Mouse (Mus musculus): ENCODE measurements around the gene Hspa12b. TPM values are rescaled to one million over a fixed set of nuclear protein-coding genes. Genes with fewer than 3 reads are reported as not detected.

Gene Hspa12b
- polyA plus RNA-seq, 1 experiment from 2014 or later: 17.2 TPM

DNA sequence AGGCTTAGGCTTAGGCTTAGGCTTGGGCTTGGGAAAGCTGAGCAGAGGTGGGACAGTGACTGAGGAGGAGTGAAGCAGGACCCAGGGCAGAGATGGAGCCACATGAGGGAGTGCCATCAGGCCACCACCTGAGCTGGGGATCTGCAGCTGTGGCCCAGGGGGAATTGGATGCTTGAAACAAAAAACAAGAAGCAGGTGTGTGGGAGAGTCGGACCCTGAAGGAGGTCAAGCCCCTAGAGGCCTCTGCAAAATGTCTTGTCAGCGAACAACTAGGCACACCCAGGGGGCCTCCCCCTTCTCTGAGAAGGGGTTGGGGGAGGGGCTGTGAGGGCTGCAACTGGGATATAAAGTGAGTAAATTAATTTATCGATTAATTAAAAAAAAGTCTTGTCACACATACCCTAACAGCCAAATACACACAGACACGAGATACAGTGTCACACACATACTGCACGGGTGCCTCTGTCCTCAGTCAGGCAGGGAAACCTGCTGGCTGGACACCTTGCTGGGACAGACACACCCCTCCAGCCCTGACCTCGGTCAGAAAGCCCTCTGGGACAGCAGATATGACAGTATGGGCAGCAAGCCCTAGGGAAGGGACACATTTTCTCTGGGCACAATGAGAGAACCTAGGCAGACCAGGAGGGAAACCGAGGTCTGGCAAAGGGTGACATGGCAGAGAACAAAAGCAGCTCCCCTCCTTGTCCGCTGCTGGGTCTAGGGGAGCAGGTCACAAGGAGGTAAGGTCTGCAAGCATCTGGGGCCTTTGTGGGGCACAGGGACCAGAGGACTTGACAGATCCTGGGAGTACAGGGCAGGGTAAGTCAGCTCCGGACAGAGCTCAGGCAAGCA is 890 bp upstream of the Hspa12b start:
- H3K4me2 ChIP-seq (ENCODE audit: low read depth, low read length): no peak overlapping the region
- no peaks in the 10 kb centered on the region for H3K9me3 ChIP-seq (ENCODE audit: control insufficient read depth, low read length)
- H3K4me3 ChIP-seq (ENCODE audit: low read length): no peak overlapping the region
- no peak for ATAC-seq (ENCODE audit: low read depth)
- peaks cover 8% of the 10 kb centered on the region; the same call in 1 of the 2 replicates for H3K4me1 ChIP-seq (replicated peaks; ENCODE audit: control insufficient read depth, insufficient read depth, low read length)
- H3K9ac ChIP-seq (ENCODE audit: low read length): no peak overlapping the region
- H3K36me3 ChIP-seq (ENCODE audit: control insufficient read depth, insufficient read depth, low read length): no peaks in the 10 kb centered on the region
- no peaks in the 10 kb centered on the region for H3K27me3 ChIP-seq (ENCODE audit: control insufficient read depth, insufficient read depth, low read depth, low read length)
- WGBS: 60% methylated on average over 9 of the region's 9 CpGs
- no peak overlapping the region for H3K27ac ChIP-seq (ENCODE audit: low read length)

- no peak overlapping the region for H3K27ac ChIP-seq (ENCODE audit: low read length)
Observed at GRCm38 (mm10) chr2:131128211-131128610, 1.1 kb downstream of the Hspa12b start.

GRCm38 (mm10) chr2:131128636-131129157 is 1.6 kb downstream of the Hspa12b start:
- H3K27me3 ChIP-seq (ENCODE audit: control insufficient read depth, insufficient read depth, low read depth, low read length): no peaks in the 10 kb centered on the region
- H3K4me2 ChIP-seq (ENCODE audit: low read depth, low read length): peak overlapping the region; percentile 70
- peaks cover 8% of the 10 kb centered on the region; the same call in 1 of the 2 replicates for H3K4me1 ChIP-seq (replicated peaks; ENCODE audit: control insufficient read depth, insufficient read depth, low read length)
- peak overlapping the region; percentile 10; the same call in 1 of the 2 replicates for H3K4me3 ChIP-seq (ENCODE audit: low read length)
- H3K9ac ChIP-seq (ENCODE audit: low read length): no peak overlapping the region
- ATAC-seq (ENCODE audit: low read depth): no peak
- 66% methylated on average over 3 of the region's 3 CpGs for WGBS
- H3K9me3 ChIP-seq (ENCODE audit: control insufficient read depth, low read length): no peaks in the 10 kb centered on the region
- H3K36me3 ChIP-seq (ENCODE audit: control insufficient read depth, insufficient read depth, low read length): no peaks in the 10 kb centered on the region
- H3K27ac ChIP-seq (ENCODE audit: low read length): no peak overlapping the region

More at GRCm38 (mm10) chr2:131128211-131128610, 1.1 kb downstream of the Hspa12b start:
- WGBS: 70% methylated on average over 5 of the region's 5 CpGs
- ATAC-seq (ENCODE audit: low read depth): no peak
- no peaks in the 10 kb centered on the region for H3K27me3 ChIP-seq (ENCODE audit: control insufficient read depth, insufficient read depth, low read depth, low read length)
- peak overlapping the region; percentile 77 for H3K9ac ChIP-seq (ENCODE audit: low read length)
- H3K4me2 ChIP-seq (ENCODE audit: low read depth, low read length): peak overlapping the region; percentile 70
- no peaks in the 10 kb centered on the region for H3K36me3 ChIP-seq (ENCODE audit: control insufficient read depth, insufficient read depth, low read length)
- H3K9me3 ChIP-seq (ENCODE audit: control insufficient read depth, low read length): no peaks in the 10 kb centered on the region
- peaks cover 8% of the 10 kb centered on the region; the same call in 1 of the 2 replicates for H3K4me1 ChIP-seq (replicated peaks; ENCODE audit: control insufficient read depth, insufficient read depth, low read length)
- H3K4me3 ChIP-seq (ENCODE audit: low read length): peak overlapping the region; percentile 56

- H3K27ac ChIP-seq (ENCODE audit: low read length): no peak overlapping the region
- 60% methylated on average over 5 of the region's 5 CpGs for WGBS
Observed at GRCm38 (mm10) chr2:131129836-131130235, 2.8 kb downstream of the Hspa12b start.

DNA sequence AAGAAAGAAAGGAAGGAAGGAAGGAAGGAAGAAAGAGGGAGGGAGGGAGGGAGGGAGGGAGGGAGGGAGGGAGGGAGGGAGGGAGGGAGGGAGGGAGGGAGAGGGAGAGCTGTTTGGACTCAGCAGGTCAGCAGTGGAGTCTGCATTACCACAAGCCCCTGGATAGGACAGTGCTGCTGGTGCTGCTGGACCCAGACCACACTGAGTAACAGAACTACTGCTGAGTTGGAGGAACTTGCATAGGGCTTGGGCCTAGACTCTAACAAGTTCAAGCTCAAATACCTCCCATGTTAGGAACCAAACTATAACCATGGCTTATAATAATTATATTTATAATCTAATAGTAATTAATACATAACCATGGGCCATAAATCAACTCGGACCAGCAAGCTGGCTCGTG is 3.8 kb downstream of the Hspa12b start:
- no peaks in the 10 kb centered on the region for H3K36me3 ChIP-seq (ENCODE audit: control insufficient read depth, insufficient read depth, low read length)
- no peaks in the 10 kb centered on the region for H3K9me3 ChIP-seq (ENCODE audit: control insufficient read depth, low read length)
- H3K4me1 ChIP-seq (replicated peaks; ENCODE audit: control insufficient read depth, insufficient read depth, low read length): peaks cover 6% of the 10 kb centered on the region; the same call in 1 of the 2 replicates
- no peak for ATAC-seq (ENCODE audit: low read depth)
- no peak overlapping the region for H3K9ac ChIP-seq (ENCODE audit: low read length)
- WGBS: 88% methylated on average over 2 of the region's 2 CpGs
- H3K4me2 ChIP-seq (ENCODE audit: low read depth, low read length): no peak overlapping the region
- H3K4me3 ChIP-seq (ENCODE audit: low read length): no peak overlapping the region
- no peaks in the 10 kb centered on the region for H3K27me3 ChIP-seq (ENCODE audit: control insufficient read depth, insufficient read depth, low read depth, low read length)
- no peak overlapping the region for H3K27ac ChIP-seq (ENCODE audit: low read length)

More at GRCm38 (mm10) chr2:131129836-131130235, 2.8 kb downstream of the Hspa12b start:
- H3K9ac ChIP-seq (ENCODE audit: low read length): no peak overlapping the region
- H3K4me2 ChIP-seq (ENCODE audit: low read depth, low read length): no peak overlapping the region
- peaks cover 6% of the 10 kb centered on the region; the same call in 1 of the 2 replicates for H3K4me1 ChIP-seq (replicated peaks; ENCODE audit: control insufficient read depth, insufficient read depth, low read length)
- H3K27me3 ChIP-seq (ENCODE audit: control insufficient read depth, insufficient read depth, low read depth, low read length): no peaks in the 10 kb centered on the region
- ATAC-seq (ENCODE audit: low read depth): no peak
- no peaks in the 10 kb centered on the region for H3K36me3 ChIP-seq (ENCODE audit: control insufficient read depth, insufficient read depth, low read length)
- no peak overlapping the region for H3K4me3 ChIP-seq (ENCODE audit: low read length)
- H3K9me3 ChIP-seq (ENCODE audit: control insufficient read depth, low read length): no peaks in the 10 kb centered on the region

GRCm38 (mm10) chr2:131132111-131132888 is 5.2 kb downstream of the Hspa12b start:
- H3K9ac ChIP-seq (ENCODE audit: low read length): no peak overlapping the region
- H3K4me3 ChIP-seq (ENCODE audit: low read length): no peak overlapping the region
- 76% methylated on average over 10 of the region's 10 CpGs for WGBS
- no peak overlapping the region for H3K4me2 ChIP-seq (ENCODE audit: low read depth, low read length)
- H3K27ac ChIP-seq (ENCODE audit: low read length): no peak overlapping the region
- peaks cover 2% of the 10 kb centered on the region; the same call in 1 of the 2 replicates for H3K4me1 ChIP-seq (replicated peaks; ENCODE audit: control insufficient read depth, insufficient read depth, low read length)
- ATAC-seq (ENCODE audit: low read depth): no peak
- peaks cover 2% of the 10 kb centered on the region for H3K36me3 ChIP-seq (ENCODE audit: control insufficient read depth, insufficient read depth, low read length)
- H3K27me3 ChIP-seq (ENCODE audit: control insufficient read depth, insufficient read depth, low read depth, low read length): no peaks in the 10 kb centered on the region
- H3K9me3 ChIP-seq (ENCODE audit: control insufficient read depth, low read length): no peaks in the 10 kb centered on the region

DNA sequence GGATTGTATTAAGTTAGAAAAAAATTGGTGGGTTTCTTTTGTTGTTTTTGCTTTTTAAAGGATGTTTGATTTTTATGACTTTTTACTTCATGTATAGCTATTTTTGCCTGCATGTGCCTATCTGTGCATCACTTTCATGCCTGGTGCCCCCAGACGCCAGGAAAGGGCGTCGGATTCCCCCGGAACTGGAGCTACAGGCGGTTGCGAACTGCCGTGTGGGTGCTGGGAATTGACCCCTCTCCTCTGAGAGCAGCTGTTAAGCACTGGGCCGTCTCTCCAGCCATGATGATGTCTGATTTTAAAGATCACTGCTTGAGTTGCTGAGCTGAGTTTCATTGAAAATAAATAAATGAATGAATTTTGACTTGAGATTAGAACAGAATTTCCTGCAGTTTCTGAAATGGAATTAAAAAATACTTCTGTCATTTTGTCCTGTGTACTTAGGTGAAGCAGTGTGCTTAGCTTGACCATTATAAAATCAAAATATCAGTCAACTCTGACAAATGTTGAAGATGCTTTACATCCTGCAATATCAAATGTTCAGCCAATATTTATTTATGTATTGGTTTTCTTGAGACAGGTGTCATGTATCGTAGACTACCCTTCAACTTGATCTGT is 6.0 kb downstream of the Hspa12b start, which contains the start of gene Gm11037:
Gene Gm11037, plus strand, starts transcription at position 568 of the 618 bp plus-strand sequence.
- H3K9ac ChIP-seq (ENCODE audit: low read length): no peak within 1 kb of the TSS

DNA sequence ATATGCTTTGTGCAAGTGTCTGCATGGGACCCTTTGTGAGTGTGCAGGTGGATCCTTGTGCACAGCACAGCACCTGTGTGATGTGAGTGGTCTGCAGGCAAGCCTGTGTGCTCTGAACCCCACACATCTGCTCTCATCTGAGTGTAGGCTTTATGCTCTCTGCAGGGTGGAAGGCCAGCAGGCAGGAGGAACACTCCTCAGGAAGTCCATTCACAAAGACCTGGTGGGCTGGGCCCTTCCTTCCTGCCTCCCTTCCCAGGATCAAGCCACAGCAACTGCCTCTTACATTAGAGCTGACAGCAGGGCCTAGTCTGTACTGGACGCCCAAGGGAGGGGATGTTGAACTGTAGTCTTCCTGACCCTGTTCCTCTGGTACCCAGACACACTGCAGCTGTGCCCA is 7.3 kb downstream of the Hspa12b start:
- peaks cover 11% of the 10 kb centered on the region for H3K36me3 ChIP-seq (ENCODE audit: control insufficient read depth, insufficient read depth, low read length)
- peaks cover 1% of the 10 kb centered on the region; the same call in 1 of the 2 replicates for H3K4me1 ChIP-seq (replicated peaks; ENCODE audit: control insufficient read depth, insufficient read depth, low read length)
- H3K9me3 ChIP-seq (ENCODE audit: control insufficient read depth, low read length): no peaks in the 10 kb centered on the region
- H3K4me3 ChIP-seq (ENCODE audit: low read length): no peak overlapping the region
- WGBS: 75% methylated on average over 1 of the region's 1 CpGs
- no peak overlapping the region for H3K4me2 ChIP-seq (ENCODE audit: low read depth, low read length)
- peak; percentile 81 for ATAC-seq (ENCODE audit: low read depth)
- no peak overlapping the region for H3K9ac ChIP-seq (ENCODE audit: low read length)
- peak overlapping the region; percentile 74 for H3K27ac ChIP-seq (ENCODE audit: low read length)
- no peaks in the 10 kb centered on the region for H3K27me3 ChIP-seq (ENCODE audit: control insufficient read depth, insufficient read depth, low read depth, low read length)

More for the DNA sequence above, 6.0 kb downstream of the Hspa12b start, which contains the start of gene Gm11037:
- H3K9me3 ChIP-seq (ENCODE audit: control insufficient read depth, low read length): no peaks in the 10 kb centered on the region
- no peak within 1 kb of the TSS for H3K4me3 ChIP-seq (ENCODE audit: low read length)
- peak within 1 kb of the TSS; percentile 74 for H3K27ac ChIP-seq (ENCODE audit: low read length)
- 80% methylated on average over 9 of the region's 9 CpGs for WGBS
- H3K4me1 ChIP-seq (replicated peaks; ENCODE audit: control insufficient read depth, insufficient read depth, low read length): peaks cover 2% of the 10 kb centered on the region; the same call in 1 of the 2 replicates
- peaks cover 3% of the 10 kb centered on the region for H3K36me3 ChIP-seq (ENCODE audit: control insufficient read depth, insufficient read depth, low read length)
- H3K27me3 ChIP-seq (ENCODE audit: control insufficient read depth, insufficient read depth, low read depth, low read length): no peaks in the 10 kb centered on the region
- no peak within 1 kb of the TSS for H3K4me2 ChIP-seq (ENCODE audit: low read depth, low read length)
- ATAC-seq (ENCODE audit: low read depth): no peak

Data from lung, embryonic 16.5 days (tissue).